Mouse (Mus musculus) splenic B cell, adult 2 months (primary cell): Measurements from ENCODE around the gene Ctla4.
A peak's percentile ranks its signal among the peaks of the same experiment; 100 is the strongest.

Experiments
- DNase-seq: peaks from one replicate; pipeline ENCODE4 v3.0.0-alpha.2; 2011; ENCODE audit warnings: low read depth, low spot score
- H3K27me3 ChIP-seq: 2 replicates; pipeline ENCODE4 v1.6.1; 2012; ENCODE audit warnings: mild to moderate bottlenecking, low read length, moderate library complexity, mixed read lengths; ENCODE audit not compliant: control insufficient read depth, poor library complexity, insufficient read depth, severe bottlenecking
- H3K36me3 ChIP-seq: 2 replicates; pipeline ENCODE4 v1.6.1; 2012; ENCODE audit warnings: mild to moderate bottlenecking, low read length, moderate library complexity, mixed read lengths; ENCODE audit not compliant: control insufficient read depth, poor library complexity, insufficient read depth, severe bottlenecking

Ctla4 gene

DNA sequence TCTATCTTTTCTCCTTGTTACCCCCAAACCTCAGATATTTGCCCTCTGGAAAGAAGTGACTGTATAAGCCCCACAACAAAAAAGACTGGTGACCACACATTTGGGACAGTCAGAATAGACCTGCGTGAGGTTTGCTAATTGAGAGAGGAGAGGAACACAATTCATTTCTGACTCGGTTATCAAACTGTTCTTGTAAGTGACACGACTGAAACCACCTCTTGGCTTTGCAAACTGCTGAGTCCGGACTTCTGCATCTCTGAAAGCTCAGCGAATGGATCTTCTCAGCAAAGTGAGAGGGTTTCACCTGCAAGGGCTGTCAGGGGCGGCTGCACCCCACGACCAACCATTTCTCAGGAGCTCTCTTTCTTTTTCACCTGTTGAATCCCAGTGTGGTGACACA lies 43.6 kb downstream of the Ctla4 start:
- no peak for DNase-seq
- Histone ChIP-seq H3K27me3 (no peaks in the 10 kb centered on the region), H3K36me3 (no peaks in the 10 kb centered on the region)

DNA sequence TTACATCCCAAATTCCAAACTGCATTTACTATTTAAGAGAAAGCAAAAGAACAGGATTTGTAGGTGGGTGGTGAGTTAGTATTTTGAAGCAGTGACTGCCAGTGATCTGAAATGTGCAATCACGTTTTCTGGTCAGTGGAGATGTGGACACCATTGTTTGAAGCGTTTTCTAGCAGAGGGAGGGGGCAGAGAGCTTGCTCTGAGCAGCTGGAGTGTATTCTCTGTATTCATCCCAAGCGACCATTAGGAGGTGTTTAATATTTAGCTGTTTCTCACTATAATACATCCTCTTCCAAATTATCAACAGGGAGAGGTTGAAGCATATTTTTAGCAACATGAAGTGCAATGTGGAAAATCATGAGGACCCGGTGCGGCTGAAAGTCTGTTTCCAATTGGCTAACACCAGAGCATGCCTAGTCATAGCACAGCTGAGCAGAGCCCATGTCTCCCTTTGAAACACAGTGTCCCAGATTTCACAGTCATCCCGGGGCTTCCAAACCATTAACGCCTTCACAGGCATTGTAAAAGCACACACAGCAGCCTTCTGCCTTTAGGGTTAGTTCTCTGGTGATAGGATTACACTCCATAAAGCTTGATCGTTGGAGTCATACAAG lies 49.3 kb downstream of the Ctla4 start:
- Histone ChIP-seq H3K36me3 (no peaks in the 10 kb centered on the region), H3K27me3 (no peaks in the 10 kb centered on the region)
- no peak for DNase-seq

DNA sequence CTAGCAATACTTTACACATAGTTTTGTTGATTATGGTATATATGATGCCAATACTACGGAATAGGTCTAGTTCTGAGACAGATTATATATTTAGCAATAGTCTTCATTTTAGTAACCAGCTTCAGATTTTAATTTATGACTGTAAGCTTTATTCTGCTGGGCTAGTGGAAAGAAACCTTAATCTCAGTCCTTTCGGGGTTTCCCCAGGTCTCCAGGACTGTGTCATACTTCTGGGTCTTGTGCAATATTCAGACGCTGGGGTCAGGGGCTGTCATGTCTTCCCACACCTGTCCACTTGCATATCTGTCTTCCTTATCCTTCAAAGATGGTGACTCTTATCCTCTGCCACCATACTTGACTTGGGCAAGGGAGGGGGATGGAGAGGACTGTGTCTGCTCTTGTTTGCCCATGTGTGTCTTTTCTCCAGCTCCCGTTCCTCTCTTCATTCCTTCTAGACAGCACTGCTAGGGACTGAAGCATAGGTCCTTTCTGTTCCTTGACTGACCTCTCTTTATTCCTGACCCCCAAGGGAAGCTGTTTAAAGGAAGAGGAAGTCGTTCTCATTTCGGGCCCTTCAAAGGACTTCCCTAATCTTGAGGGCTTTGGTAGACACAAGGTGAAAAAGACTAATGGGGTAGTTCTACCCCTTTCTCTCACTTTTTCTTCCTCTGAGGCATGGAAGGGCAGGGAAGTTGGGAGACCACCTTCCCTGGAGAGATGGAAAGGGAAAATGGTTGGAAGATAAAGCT lies 50.3 kb downstream of the Ctla4 start:
- Histone ChIP-seq H3K36me3 (no peaks in the 10 kb centered on the region), H3K27me3 (no peaks in the 10 kb centered on the region)
- DNase-seq, result peak; percentile 34

GRCm38 (mm10) chr1:60938256-60938655 lies 51.5 kb downstream of the Ctla4 start:
- DNase-seq, result no peak
- no peaks in the 10 kb centered on the region for H3K27me3 ChIP-seq
- H3K36me3 ChIP-seq, result no peaks in the 10 kb centered on the region

DNA sequence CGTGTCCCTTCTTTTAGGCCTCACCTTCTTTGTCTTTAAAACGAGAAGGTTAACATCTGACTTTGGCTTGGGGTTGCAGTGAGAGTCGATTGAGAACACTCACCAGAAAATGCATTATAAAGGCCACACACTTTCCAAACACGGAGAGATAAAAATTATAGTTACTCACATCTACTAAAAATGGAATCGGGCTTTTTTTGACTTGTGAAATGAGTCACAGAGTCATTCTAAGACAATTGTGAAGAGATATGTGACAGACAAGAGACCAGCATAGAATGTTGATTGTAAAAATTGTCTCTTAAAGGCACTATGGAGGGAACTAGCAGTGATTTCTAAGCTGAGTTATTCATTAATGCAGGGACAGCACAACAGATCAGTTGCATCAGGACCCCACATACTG lies 52.2 kb downstream of the Ctla4 start:
- DNase-seq, result no peak
- Histone ChIP-seq H3K36me3 (no peaks in the 10 kb centered on the region), H3K27me3 (no peaks in the 10 kb centered on the region)

DNA sequence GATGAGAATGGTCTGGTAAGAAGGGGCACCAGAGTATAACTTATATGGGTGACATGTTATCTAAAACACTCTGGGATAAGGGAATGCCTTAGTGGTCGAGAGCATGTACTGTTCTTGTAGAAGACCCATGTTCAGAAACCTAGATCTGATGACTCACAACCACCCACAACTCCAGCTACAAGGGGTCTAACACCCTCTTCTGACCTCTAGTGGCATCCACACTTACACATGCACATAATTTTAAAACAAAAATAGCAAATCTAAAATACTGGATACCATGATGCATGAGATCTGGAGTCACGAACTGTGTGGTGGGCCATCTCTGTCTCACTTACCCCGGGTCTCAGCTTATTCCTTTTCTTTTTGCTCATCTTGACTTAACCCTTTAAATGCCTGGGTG lies 53.2 kb downstream of the Ctla4 start:
- Histone ChIP-seq H3K27me3 (no peaks in the 10 kb centered on the region), H3K36me3 (no peaks in the 10 kb centered on the region)
- no peak for DNase-seq

GRCm38 (mm10) chr1:60940620-60941019 lies 53.8 kb downstream of the Ctla4 start:
- peak; percentile 43 for DNase-seq
- no peaks in the 10 kb centered on the region for H3K36me3 ChIP-seq

DNA sequence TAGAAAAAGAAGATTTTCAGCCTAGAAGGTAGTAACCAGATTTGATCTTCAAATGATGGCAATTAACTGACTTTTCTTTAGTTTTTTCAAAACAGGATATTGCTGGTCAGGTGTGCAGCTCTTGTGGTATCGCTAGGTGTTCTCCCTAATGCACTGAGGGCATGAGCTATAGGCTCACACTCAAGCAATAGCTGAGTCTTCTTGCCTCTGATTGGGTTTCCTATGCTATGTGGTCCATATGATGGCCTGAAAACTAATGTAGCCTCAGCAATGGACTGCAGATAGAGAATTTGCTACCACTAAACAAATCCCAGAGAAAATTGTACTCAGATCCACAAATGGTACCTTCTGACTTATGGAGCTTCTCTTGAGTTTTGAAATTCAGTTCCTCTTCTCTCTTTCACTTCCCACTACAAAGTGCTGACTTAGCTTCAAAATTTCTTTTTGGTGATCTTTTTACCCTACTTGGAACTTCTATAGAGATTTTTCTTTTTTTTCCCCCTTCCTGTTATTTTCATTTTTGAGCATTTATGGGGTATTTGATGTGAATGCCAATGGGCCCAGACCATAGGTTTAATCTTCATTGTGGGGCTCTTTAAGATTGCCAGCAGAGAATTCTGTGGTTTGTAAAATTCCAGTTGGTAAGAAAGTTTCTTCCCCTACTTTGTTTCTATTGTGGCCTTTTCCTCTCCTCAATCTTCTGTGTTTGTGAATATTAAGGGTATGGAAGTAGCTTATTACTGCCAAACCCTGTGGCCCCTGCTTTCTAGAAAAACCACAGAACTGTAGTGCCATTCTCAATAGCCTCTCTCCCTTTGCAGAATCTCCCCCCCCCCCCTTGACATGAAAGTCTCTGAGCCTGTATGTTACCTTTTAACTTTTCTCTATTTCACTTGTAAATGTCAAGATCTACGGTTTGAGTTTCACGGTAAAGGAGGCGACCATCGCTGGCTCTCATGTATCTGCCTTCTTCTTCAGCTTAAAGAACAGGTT lies 54.6 kb downstream of the Ctla4 start:
- Histone ChIP-seq H3K27me3 (no peaks in the 10 kb centered on the region), H3K36me3 (no peaks in the 10 kb centered on the region)
- DNase-seq, result peak; percentile 68

More at GRCm38 (mm10) chr1:60940620-60941019, 53.8 kb downstream of the Ctla4 start:
- no peaks in the 10 kb centered on the region for H3K27me3 ChIP-seq

- no peak for DNase-seq
- Histone ChIP-seq H3K27me3 (no peaks in the 10 kb centered on the region), H3K36me3 (no peaks in the 10 kb centered on the region)
Measured at GRCm38 (mm10) chr1:60942921-60943320, 56.1 kb downstream of the Ctla4 start.

- DNase-seq, result no peak
- Histone ChIP-seq H3K36me3 (no peaks in the 10 kb centered on the region), H3K27me3 (no peaks in the 10 kb centered on the region)
Measured at GRCm38 (mm10) chr1:60945633-60946401, 59.0 kb downstream of the Ctla4 start.

DNA sequence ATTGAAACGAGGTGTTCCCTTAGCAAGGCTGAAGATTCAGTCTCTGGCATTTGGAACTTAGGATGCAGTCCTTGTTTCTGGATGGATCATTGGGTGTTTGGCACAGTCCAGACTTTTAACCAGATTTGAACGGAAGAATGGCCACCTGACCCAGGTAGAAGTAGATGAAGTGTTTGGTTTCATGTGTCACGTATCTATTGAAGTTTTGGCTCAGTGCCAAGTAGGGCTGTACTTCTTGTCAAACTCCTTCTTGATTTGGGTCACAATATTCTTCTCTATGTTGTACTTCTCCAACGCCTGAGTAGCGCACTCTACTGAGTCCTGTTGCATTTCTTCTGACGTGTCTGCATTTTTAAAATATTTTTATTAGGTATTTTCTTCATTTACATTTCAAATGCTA lies 61.3 kb downstream of the Ctla4 start:
- Histone ChIP-seq H3K27me3 (no peaks in the 10 kb centered on the region), H3K36me3 (no peaks in the 10 kb centered on the region)
- no peak for DNase-seq

DNA sequence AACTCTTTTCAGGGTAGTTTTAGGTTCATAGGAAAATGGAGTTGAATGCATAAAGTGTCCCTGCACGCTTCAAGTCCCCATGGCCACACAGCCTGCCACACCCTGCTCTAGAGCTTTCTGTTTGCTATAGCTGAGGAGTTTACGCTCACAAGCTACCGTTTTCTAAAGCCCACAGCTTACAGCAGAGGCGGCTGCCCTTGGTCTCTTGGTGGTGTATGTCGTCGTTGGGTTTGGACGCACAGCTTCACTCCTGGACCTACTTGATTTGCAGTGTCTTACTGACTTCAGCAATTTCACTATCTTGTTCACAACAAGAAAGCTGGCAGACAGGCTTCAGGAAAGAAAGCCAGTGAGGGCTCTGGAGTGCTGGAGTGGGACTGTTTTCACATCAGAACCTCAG lies 66.2 kb downstream of the Ctla4 start:
- H3K27me3 ChIP-seq, result no peaks in the 10 kb centered on the region; the same call in 1 of the 2 replicates
- DNase-seq, result no peak
- no peaks in the 10 kb centered on the region for H3K36me3 ChIP-seq

GRCm38 (mm10) chr1:60953686-60954085 lies 66.9 kb downstream of the Ctla4 start:
- DNase-seq, result no peak
- H3K27me3 ChIP-seq, result no peaks in the 10 kb centered on the region; the same call in 1 of the 2 replicates
- no peaks in the 10 kb centered on the region for H3K36me3 ChIP-seq

DNA sequence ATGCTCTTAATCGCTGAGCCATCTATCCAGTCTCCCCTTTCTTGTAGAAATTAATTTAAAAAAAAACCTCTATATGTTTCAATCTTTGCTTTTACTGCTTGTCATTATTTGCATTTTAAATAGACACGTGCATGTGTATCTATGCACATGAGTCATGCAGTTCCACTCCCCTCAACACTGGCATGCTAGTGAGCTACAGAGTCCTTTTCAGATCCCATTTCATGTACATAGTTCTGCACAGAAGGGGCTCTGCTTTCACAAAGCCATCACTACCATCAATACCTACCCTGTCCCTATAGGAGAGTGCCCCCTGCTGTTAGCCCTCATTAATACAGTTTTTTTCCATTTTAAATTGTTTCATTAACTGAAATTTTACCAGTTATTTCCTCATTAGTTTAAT lies 68.0 kb downstream of the Ctla4 start:
- H3K36me3 ChIP-seq, result no peaks in the 10 kb centered on the region
- H3K27me3 ChIP-seq, result no peaks in the 10 kb centered on the region; the same call in 1 of the 2 replicates
- DNase-seq, result peak; percentile 64
